ENCODE assay signal across 8 mouse cellular contexts in the genomic region with DNA sequence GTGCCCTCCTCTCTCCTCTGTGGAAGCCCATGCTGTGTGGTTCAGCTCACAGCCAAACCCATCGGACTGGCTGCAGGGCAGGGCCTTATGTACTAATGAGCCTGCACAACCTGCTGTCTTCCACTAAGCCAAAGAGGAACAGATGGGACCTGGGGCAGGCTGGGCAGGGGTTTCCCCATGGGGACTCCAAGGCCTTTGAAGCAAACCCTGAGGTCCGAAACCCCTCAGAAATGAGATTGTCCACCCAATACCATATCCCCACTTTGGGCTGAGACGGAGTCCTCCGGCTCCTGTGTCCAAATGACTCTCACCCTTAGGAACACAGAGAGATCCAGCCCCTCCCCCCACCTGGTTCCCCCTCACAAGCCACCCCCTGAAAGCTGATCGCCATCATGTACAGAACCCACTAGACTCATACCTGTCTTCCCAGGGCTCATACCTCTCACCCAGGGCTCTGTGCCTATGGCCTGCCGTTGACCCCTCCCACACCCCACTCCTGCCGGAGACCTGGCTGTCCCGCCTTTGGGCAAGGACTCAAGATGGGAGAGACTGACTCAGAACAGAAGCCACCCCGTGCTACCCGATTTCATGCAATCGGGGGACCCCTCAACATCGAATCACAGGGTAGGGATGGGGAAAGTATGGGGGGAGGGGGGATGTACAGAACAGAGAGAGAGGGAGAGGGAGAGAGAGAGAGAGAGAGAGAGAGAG. TPM values are rescaled to one million over a fixed set of nuclear protein-coding genes. Genes with fewer than 3 reads are reported as not detected.
DNase-seq lines count a peak whose midpoint lies in the region; TF ChIP-seq lines count a peak whose summit lies in the region.

No protein-coding gene starts in this region.

- no peaks in the 10 kb centered on the region for H3K4me1 ChIP-seq in ES-Bruce4 (ENCODE audit: control insufficient read depth, insufficient read depth, low read length)
- peaks cover 55% of the 10 kb centered on the region for H3K4me1 ChIP-seq in hindbrain, embryonic 10.5 days (replicated peaks)

- 7% methylated on average over 12 of the region's 12 CpGs for WGBS in hindbrain, embryonic 10.5 days

- no peaks in the 10 kb centered on the region for H3K36me3 ChIP-seq in ES-Bruce4 (ENCODE audit: control insufficient read depth, insufficient read depth, low read length, poor library complexity, severe bottlenecking)
- H3K36me3 ChIP-seq in hindbrain, embryonic 10.5 days, result peaks cover 39% of the 10 kb centered on the region

- no peaks in the 10 kb centered on the region for H3K9me3 ChIP-seq in ES-Bruce4 (replicated peaks; ENCODE audit: control insufficient read depth, insufficient read depth, low read length, poor library complexity, severe bottlenecking)
- H3K9me3 ChIP-seq in hindbrain, embryonic 10.5 days, result peaks cover 5% of the 10 kb centered on the region; the same call in 1 of the 2 replicates

- DNase-seq in adrenal gland, postnatal 10 days, result peak; percentile 51
- DNase-seq in adrenal gland, adult 18-20 months (ENCODE audit: low spot score in 2 of 2), result no peak
- peak; percentile 63 for DNase-seq in embryo, embryonic 9.5 days (ENCODE audit: extremely low spot score)
- DNase-seq in hindbrain, embryonic 10.5 days (ENCODE audit: low spot score), result peak; percentile 67
- peak; percentile 58 for DNase-seq in lung, postnatal 10 days
- DNase-seq in testis, postnatal 10 days (ENCODE audit: low spot score), result peak; percentile 62
- no peak for DNase-seq in yolk sac, embryonic 10.5 days (ENCODE audit: low spot score)

- peak overlapping the region; percentile 64 for H3K4me3 ChIP-seq in ES-Bruce4 (ENCODE audit: low read depth, low read length)
- H3K4me3 ChIP-seq in hindbrain, embryonic 10.5 days, result peak overlapping the region; percentile 84

- H3K9ac ChIP-seq in ES-Bruce4 (ENCODE audit: low read depth, poor library complexity, severe bottlenecking), result peak overlapping the region; percentile 84

- H3K27me3 ChIP-seq in ES-Bruce4 (ENCODE audit: control insufficient read depth, insufficient read depth, low read length, poor library complexity, severe bottlenecking), result no peaks in the 10 kb centered on the region
- no peaks in the 10 kb centered on the region for H3K27me3 ChIP-seq in hindbrain, embryonic 10.5 days (ENCODE audit: insufficient read depth, poor library complexity, severe bottlenecking)

- no peak for TF ChIP-seq POLR2A in ES-Bruce4 (IDR thresholded peaks at IDR 0.05; ENCODE audit: insufficient read depth, low read length)

- TF ChIP-seq CTCF in ES-Bruce4 (IDR thresholded peaks at IDR 0.05; ENCODE audit: low read depth, low read length), result no peak

- no peak for TF ChIP-seq EP300 in ES-Bruce4 (IDR thresholded peaks at IDR 0.05; ENCODE audit: insufficient read depth, low read depth, low read length)

- no peak overlapping the region for H3K27ac ChIP-seq in ES-Bruce4 (ENCODE audit: insufficient read depth, low read length)
- H3K27ac ChIP-seq in hindbrain, embryonic 10.5 days, result peak overlapping the region; percentile 99

RNA-seq across cellular contexts. Expression of a gene that starts 17.9 kb away (rescaled TPM):
- total RNA-seq in adrenal gland, postnatal 10 days (2021), result 10 to 100 TPM; 17.5 to 25.7 TPM
- 10 to 100 TPM in 1 of 2 experiments, 1 to 10 TPM in 1; 6.7 to 10.7 TPM for total RNA-seq in adrenal gland, adult 18-20 months (2021)
- polyA plus RNA-seq in ES-Bruce4 (2011; ENCODE audit: insufficient read depth, insufficient read length, low read depth, missing spikeins), result 7.5 and 7.7 TPM in 2 replicates
- 23.7 and 32.3 TPM in 2 replicates for polyA plus RNA-seq in hindbrain, embryonic 10.5 days (2016; fragmentation: Nextera tagmentation; extraction: Ambion mirVana)

RNA-seq across cellular contexts. Expression of a gene that starts 52.5 kb away (rescaled TPM):
- total RNA-seq in adrenal gland, postnatal 10 days (2021), result 10 to 100 TPM; 69.2 to 74.3 TPM
- total RNA-seq in adrenal gland, adult 18-20 months (2021), result 10 to 100 TPM; 46.4 to 72.2 TPM
- polyA plus RNA-seq in ES-Bruce4 (2011; ENCODE audit: insufficient read depth, insufficient read length, low read depth, missing spikeins), result 222 and 227 TPM in 2 replicates
- polyA plus RNA-seq in hindbrain, embryonic 10.5 days (2016; fragmentation: Nextera tagmentation; extraction: Ambion mirVana), result 33.9 and 37.5 TPM in 2 replicates

Comparison
In these comparisons a context has a peak if more than half of its experiments do, and no peak if none do; other contexts are left out.
1. DNase-seq: peak in adrenal gland, postnatal 10 days (single experiment), embryo, embryonic 9.5 days (single experiment), hindbrain, embryonic 10.5 days (single experiment), lung, postnatal 10 days (single experiment) and testis, postnatal 10 days (single experiment); none in adrenal gland, adult 18-20 months (0 of 2) and yolk sac, embryonic 10.5 days (single experiment).